Mouse (Mus musculus) liver, embryonic 14.5 days (tissue): ENCODE measurements around the gene Ago1. TPM values are rescaled to one million over a fixed set of nuclear protein-coding genes. Genes with fewer than 3 reads are reported as not detected.

Experiments used
- ATAC-seq: fragments of 200-750 bp; cut with Nextera tagmentation; 2 replicates; pipeline ENCODE4 v1.8.0; 2017; ENCODE audit warnings: moderate number of reproducible peaks, mild to moderate bottlenecking, moderate library complexity; ENCODE audit not compliant: insufficient read depth
- DNase-seq, 3 experiments: peaks; one replicate each; pipeline ENCODE4 v3.0.0-alpha.2; 2012 to 2013; ENCODE audit warnings: low read depth in 3 of 3, low spot score in 3 of 3
- H3K27ac ChIP-seq: fragments of 300-500 bp; sonication (generic); 2 replicates; pipeline ENCODE4 v1.5.1; 2014; ENCODE audit warnings: moderate library complexity, mild to moderate bottlenecking, control low read depth, inconsistent platforms
- H3K27me3 ChIP-seq: fragments of 300-500 bp; sonication (generic); 2 replicates; pipeline ENCODE4 v1.6.1; 2014; ENCODE audit warnings: mild to moderate bottlenecking, low read length, moderate library complexity; ENCODE audit not compliant: control insufficient read depth, insufficient read depth
- H3K36me3 ChIP-seq: fragments of 300-500 bp; sonication (generic); replicated peaks from 2 replicates; pipeline ENCODE4 v1.6.1; 2014; ENCODE audit warnings: low read depth; ENCODE audit not compliant: control insufficient read depth, insufficient read depth
- H3K4me1 ChIP-seq, 2 experiments: fragments of 200-500 bp in 1 of 2; fragments of 300-500 bp in 1 of 2; sonication (generic) in 1 of 2; replicated peaks; 2 replicates each; pipeline ENCODE4 v1.6.1; 2012 to 2014; ENCODE audit warnings: antibody characterized with exemption in 1 of 2, inconsistent platforms in 1 of 2, low read length in 1 of 2; ENCODE audit not compliant: control insufficient read depth in 2 of 2, insufficient read depth in 2 of 2
- H3K4me2 ChIP-seq: fragments of 300-500 bp; sonication (generic); 2 replicates; pipeline ENCODE4 v1.6.1; 2014; ENCODE audit warnings: low read depth, mild to moderate bottlenecking, control low read depth, moderate library complexity
- H3K4me3 ChIP-seq, 2 experiments: fragments of 200-500 bp in 1 of 2; fragments of 300-500 bp in 1 of 2; sonication (generic) in 1 of 2; 2 replicates each; pipeline ENCODE4 v1.5.1; 2012 to 2014; ENCODE audit warnings: low read depth in 2 of 2, low read length in 2 of 2, mild to moderate bottlenecking in 2 of 2, control low read depth in 1 of 2, inconsistent platforms in 1 of 2, moderate library complexity in 1 of 2; ENCODE audit not compliant: insufficient read depth in 1 of 2
- H3K9ac ChIP-seq: fragments of 300-500 bp; sonication (generic); replicated peaks from 2 replicates; pipeline ENCODE4 v1.6.1; 2014; ENCODE audit warnings: mild to moderate bottlenecking, control low read depth, moderate library complexity
- H3K9me3 ChIP-seq: fragments of 300-500 bp; sonication (generic); 2 replicates; pipeline ENCODE4 v1.6.1; 2016; ENCODE audit warnings: low read length, mixed read lengths; ENCODE audit not compliant: control insufficient read depth
- CTCF ChIP-seq: IDR thresholded peaks from 2 replicates; pipeline ENCODE4 v1.5.1; 2016; ENCODE audit warnings: antibody characterized with exemption, low read depth, control low read depth
- EP300 ChIP-seq: IDR thresholded peaks from 2 replicates; pipeline ENCODE4 v1.6.1; 2016; ENCODE audit warnings: antibody characterized with exemption, low read depth
- WGBS: fragments of 180-500 bp; shearing (Covaris S2); extraction: QIAGEN DNeasy Blood & Tissue Kit; methylation state at CpG from one replicate; pipeline ENCODE4 v1.1.7; 2014; ENCODE audit not compliant: insufficient replicate concordance; 5-methylcytosine and 5-hydroxymethylcytosine counted together
- polyA plus RNA-seq, 2 experiments: library from polyadenylated mRNA; depleted of rRNA in 1 of 2; stranded (reverse) in 1 of 2; unstranded in 1 of 2; fragments of >200 nt; fragmentation: Nextera tagmentation in 1 of 2; extraction: Ambion mirVana in 1 of 2; gene quantifications; 2 replicates each; pipeline versions ENCODE4 v1.2.1 to v1.2.3; 2012 to 2014

Ago1 gene
- polyA plus RNA-seq, 2 experiments = 1.4 to 3.5 TPM

DNA sequence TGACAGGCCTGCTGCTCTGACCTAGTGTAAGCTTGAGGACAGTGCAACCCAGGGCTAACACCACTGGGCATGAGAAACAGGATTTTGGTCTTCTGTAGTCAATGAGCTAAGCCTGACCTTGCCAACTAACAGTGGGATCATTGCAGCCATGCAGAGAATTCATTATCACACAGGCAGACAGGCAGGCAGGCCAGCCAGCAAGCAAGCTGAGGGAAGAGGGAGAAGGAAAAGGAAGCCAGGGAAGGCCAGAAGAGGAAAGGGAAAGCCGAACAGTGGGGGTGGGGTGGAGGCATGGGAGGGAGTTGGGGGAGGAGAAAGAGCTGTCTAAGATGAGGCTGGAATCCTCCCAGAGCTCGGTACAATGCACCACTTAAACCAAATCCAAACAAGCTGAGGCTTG is 32.1 kb downstream of the Ago1 start:
- H3K36me3 ChIP-seq = peaks cover 2% of the 10 kb centered on the region; the same call in 1 of the 2 replicates
- no peaks in the 10 kb centered on the region for H3K27me3 ChIP-seq
- no peak overlapping the region for H3K27ac ChIP-seq
- H3K9ac ChIP-seq = no peak overlapping the region
- H3K4me3 ChIP-seq = no peak overlapping the region
- 36% methylated on average over 2 of the region's 2 CpGs for WGBS
- TF ChIP-seq CTCF = no peak
- TF ChIP-seq EP300 = no peak
- H3K9me3 ChIP-seq = no peaks in the 10 kb centered on the region
- peaks cover 0 to 2% of the 10 kb centered on the region in 2 experiments; a peak in 1 of 4 replicates for H3K4me1 ChIP-seq
- ATAC-seq (no peak), DNase-seq (no peak)
- H3K4me2 ChIP-seq = no peak overlapping the region

DNA sequence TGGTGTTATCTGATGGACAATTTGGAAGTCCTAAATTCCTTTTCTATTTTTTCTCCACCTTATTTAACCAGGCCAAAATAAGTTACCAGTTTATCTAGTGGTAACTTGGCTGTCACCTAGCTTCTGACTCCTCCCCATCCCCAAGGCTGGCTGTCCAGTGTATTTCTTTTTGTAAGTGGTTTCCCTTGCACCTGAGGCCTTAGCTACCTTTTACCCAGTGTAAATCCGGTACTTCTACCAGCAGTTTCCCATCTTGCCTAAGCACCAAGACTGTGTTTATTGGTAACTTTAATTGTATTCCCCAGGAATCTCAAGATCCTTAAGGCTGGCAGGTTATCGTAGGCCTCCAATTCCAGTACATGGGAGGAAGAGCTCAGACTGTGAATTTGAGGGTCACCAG is 34.3 kb downstream of the Ago1 start:
- 86% methylated on average over 2 of the region's 2 CpGs for WGBS

DNA sequence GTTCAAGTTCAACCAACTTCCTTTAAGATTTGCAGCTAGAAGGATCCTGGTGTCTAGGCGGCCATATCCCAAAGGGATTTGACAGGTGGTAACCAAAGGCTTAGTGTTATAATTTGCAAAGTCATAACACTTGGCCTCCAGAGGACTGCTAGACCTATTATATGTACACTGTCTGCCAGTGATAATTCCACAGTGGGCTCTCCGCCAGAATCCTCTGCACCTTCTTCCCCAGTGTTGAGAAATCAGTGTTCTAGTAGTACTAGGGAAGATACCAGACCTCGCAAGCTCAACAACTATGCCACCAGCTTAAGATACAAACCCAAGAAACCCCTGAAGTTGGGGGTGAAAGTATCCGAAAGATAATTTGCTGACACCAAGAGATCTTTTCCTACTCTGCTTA is 35.2 kb downstream of the Ago1 start:
- Histone ChIP-seq H3K4me3 (no peak overlapping the region), H3K4me1 (peaks cover 7 to 15% of the 10 kb centered on the region in 2 experiments; a peak in 3 of 4 replicates), H3K4me2 (no peak overlapping the region), H3K9ac (no peak overlapping the region), H3K27ac (no peak overlapping the region), H3K27me3 (no peaks in the 10 kb centered on the region), H3K36me3 (no peaks in the 10 kb centered on the region), H3K9me3 (no peaks in the 10 kb centered on the region)
- WGBS = 67% methylated on average over 4 of the region's 4 CpGs
- DNase-seq (no peak), ATAC-seq (no peak)
- TF ChIP-seq CTCF (no peak), EP300 (no peak)

More for the DNA sequence above, 34.3 kb downstream of the Ago1 start:
- DNase-seq = no peak
- Histone ChIP-seq H3K9ac (no peak overlapping the region), H3K4me2 (no peak overlapping the region), H3K4me3 (no peak overlapping the region), H3K36me3 (no peaks in the 10 kb centered on the region; the same call in 1 of the 2 replicates), H3K4me1 (peaks cover 3 to 11% of the 10 kb centered on the region in 2 experiments; a peak in 3 of 4 replicates), H3K27me3 (no peaks in the 10 kb centered on the region), H3K27ac (no peak overlapping the region), H3K9me3 (no peaks in the 10 kb centered on the region)
- TF ChIP-seq CTCF (no peak), EP300 (no peak)
- ATAC-seq = no peak

DNA sequence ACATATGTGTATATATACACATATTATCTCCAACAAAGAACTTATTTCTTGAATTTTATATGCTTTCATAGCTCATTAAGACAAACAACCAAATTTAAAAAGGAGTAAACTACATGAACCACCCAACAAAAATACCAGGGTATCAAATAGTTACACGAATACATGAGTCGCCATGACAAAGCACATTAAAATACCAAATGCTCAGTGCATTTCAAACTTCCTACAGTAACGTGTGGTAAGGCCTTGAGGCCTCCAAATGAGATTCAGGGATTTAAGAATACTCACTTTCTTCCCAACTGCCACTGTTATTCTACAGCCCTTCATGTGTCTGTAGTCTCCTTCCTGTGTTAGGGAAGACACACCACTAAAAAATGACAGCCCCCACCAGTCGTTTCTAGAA is 36.6 kb downstream of the Ago1 start:
- TF ChIP-seq CTCF = no peak
- ATAC-seq (no peak), DNase-seq (no peak)
- Histone ChIP-seq H3K9ac (no peak overlapping the region), H3K4me3 (no peak overlapping the region), H3K4me2 (no peak overlapping the region), H3K27ac (no peak overlapping the region), H3K27me3 (no peaks in the 10 kb centered on the region), H3K4me1 (peaks cover 9 to 13% of the 10 kb centered on the region in 2 experiments; a peak in 3 of 4 replicates), H3K36me3 (no peaks in the 10 kb centered on the region), H3K9me3 (no peaks in the 10 kb centered on the region)
- 65% methylated on average over 4 of the region's 4 CpGs for WGBS

DNA sequence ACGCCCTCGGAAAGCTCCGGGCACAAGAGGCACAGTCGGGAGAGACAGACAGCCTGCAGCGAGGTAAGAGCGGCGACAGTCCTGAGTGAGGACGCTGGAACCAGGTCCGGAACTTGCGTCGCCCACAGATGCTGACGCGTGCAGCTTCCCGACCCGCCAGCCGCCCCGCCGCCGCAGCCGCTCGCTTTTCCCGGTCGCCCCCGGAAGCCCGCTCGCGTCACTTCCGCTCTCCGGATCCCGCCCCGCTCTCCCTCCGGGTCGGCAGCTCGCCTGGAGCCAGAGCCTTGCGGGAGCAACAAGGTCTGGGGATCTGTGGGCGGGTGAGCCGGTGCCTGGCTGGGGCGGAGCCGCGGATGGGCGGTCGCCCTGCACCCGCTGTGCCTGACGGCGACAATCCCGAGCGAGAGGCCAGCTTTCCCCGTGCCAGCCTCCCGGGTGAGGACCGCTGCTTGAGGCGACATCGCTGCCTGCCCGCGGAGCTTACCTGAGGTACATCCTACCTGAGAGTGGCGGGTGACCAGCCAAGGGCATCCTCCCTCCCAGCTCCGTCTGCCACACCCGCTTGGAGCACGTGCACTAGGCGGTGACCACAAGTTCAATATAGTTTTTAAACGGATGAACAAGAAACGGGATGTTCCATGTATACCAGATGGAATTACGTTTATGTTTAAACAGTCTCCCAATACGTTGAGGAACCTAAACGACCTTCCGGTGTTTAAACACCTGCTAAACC is 38.9 kb downstream of the Ago1 start, which contains the start of gene Ago3:
Gene Ago3 (minus strand): TSS at position 210 of the 733 bp plus-strand sequence.
- Histone ChIP-seq H3K27ac (peak within 1 kb of the TSS; percentile 83), H3K36me3 (no peaks in the 10 kb centered on the region), H3K4me2 (peak within 1 kb of the TSS; percentile 98), H3K9ac (peak within 1 kb of the TSS; percentile 92), H3K27me3 (no peaks in the 10 kb centered on the region), H3K4me1 (peaks cover 9 to 13% of the 10 kb centered on the region in 2 experiments; a peak in 3 of 4 replicates), H3K9me3 (no peaks in the 10 kb centered on the region), H3K4me3 (peak within 1 kb of the TSS; percentile 78 to 90)
- under 1% methylated on average over 65 of the region's 65 CpGs for WGBS
- 0 out of 2 replicates have a peak, but pooled peaks have one; percentile 6 for TF ChIP-seq CTCF
- TF ChIP-seq EP300 = no peak
- ATAC-seq (peak; percentile 97), DNase-seq (peak; percentile 83 to 88 (median 84))
